Mouse (Mus musculus) heart, postnatal 0 days (tissue): ENCODE results near the gene Snupn.

Experiments used
- CTCF ChIP-seq: IDR thresholded peaks from 2 replicates; pipeline ENCODE4 v1.5.1; 2016; ENCODE audit warnings: antibody characterized with exemption, control low read depth, low read depth
- EP300 ChIP-seq: IDR thresholded peaks from 2 replicates; pipeline ENCODE4 v1.6.1; 2016; ENCODE audit warnings: antibody characterized with exemption, low read depth

DNA sequence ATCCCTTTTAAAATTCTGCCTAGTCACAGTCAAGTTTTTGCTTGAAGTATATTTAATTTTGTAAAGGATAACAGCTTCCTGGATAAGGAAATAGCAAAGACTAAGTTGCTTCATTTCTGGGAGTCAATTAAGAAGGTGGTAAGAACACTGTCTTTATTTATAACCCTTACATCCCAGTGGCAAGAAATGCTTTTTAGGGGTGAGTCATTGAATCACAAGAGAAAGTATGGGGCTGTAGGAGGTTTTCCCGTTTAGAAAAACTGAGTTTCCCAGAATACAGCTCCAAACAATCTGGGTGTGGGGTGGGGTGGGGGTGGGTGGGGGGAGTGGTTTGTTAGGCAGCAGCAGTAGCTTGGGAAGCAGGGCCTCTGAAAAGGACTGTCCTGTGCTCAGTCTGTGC lies 30.8 kb downstream of the Snupn start:
- TF ChIP-seq EP300 (no peak), CTCF (no peak)
